Mouse (Mus musculus): Measurements from ENCODE around the gene Plekho2.

Plekho2 gene

DNA sequence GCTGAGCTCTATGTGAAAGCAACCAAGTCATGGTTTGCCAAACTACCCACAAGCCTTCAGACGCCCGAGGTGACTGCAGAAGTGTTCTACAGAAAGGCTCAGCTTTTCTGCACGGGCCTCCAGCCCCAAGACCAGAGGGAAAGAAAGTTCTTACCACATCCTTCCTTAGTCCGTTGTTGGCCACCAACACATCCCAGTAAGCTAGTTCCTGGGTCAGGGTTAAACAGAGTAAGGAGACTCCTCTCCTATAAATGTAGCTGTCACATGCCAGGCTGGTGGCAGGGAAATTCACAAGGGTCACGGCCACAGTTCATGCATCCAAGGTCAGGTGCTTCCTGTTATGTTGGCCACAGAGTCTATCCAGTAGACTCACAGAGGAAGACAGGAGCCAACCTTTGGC is 27.7 kb downstream of the Plekho2 start:
- DNase-seq, result no peak

DNA sequence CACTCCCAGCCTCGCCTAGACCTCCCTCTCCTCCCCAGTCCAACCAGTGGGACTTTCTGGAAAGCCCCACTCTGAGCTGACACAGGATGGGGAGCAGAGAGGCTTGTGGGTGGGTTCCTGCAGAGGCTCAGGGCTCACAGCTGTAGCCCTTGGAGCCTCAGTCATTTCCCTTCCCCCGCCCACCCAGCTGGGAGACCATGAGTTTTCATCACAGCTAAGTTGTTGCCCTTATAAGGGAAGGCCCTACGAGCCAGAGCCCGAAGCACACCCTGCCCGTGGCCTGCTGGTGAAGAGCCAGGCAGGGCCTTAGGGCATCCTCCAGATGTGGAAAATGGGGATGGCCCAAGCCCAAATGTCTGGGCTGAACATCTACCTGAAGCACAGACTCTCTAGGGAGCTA is 28.8 kb downstream of the Plekho2 start:
- DNase-seq, result no peak

DNA sequence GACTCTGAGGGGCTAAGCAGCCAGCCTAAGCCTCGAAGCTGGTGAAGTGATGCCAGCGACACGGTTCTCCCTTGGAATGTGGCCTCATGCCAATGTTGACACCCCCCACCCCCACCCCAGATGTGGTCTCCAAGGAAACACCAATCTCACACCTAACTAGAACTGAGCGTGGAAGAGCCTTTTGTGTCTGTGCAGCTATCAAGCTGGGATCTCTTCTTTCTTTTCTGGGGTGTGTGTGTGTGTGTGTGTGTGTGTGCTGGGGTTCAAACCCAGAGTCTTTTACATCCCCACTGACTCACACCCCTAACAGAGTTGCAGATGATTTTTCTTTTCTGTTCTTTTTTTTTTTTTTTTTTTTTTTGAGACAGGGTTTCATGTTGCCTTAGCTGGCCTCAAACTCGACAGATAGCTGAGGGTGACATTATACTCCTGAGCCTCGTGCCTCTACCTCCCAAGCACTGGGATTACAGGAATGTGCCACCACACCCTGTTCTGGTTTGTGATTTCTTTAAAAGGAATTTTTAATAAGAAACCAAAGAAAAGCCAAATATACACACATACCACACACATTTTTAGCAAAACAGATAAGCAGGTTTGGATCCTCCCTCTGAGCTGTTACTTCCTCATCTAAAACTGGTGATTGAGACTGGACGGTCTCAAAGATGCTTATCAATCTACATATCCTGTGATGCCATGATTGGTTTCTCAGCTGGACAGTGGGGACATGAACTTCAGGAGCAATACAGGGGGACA is 29.6 kb downstream of the Plekho2 start:
- DNase-seq, result no peak

DNA sequence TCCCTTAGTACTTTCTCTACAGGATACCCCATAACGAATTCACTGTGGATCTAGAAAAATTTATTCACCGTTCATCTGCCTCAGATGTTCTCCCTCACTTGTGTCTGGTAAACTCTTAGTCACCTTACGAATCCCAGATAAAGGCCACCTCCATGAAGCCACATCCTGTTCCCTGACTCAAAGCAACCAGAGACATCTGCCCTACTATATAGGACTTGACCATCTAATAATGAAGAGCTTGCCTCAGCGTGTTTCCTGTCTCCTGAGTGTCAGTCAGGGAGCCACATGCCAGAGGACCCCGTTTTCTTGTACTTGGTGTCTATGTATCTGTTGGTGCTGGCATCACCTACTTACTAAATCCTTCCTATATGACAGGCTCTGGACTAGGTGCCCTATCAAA is 30.2 kb downstream of the Plekho2 start:
- DNase-seq, result no peak

DNA sequence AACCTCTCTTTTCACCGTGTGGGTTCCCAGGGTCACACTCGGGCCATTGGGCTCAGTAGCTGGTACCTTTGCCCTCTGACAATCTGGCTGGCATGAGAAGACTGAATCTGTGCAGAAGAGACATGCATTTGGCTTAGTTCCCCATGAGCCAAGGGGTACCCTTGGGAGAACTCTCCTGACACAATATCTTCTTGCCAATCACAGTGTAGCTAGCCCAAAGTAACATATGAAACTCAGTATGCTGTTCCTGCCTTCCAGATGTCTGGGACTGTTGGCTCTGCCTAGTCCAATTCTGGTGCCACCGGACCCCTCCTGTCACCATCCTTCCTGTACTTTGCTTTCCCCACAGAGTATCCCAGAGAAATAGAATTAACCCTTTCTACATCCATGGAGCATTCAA is 30.7 kb downstream of the Plekho2 start:
- no peak for DNase-seq

DNA sequence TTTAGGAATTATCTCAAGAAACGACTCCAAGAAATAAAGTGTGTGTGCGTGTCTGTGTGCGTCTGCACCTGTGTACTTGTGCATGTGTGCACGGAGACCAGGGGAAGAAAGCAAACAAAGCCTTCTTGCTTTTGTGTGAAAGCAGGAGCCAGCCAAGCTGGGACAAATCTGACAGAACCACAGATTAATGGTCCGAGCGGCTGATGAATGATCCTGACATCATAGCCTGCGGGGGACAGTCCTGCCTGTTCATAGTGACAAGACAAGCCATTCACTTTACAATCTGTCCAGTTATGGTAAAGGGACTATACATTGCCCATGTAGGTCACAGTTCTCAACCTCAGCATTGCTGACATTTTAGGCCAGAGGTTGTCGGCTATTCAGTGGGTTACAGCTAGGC is 31.5 kb downstream of the Plekho2 start:
- DNase-seq, result no peak

DNA sequence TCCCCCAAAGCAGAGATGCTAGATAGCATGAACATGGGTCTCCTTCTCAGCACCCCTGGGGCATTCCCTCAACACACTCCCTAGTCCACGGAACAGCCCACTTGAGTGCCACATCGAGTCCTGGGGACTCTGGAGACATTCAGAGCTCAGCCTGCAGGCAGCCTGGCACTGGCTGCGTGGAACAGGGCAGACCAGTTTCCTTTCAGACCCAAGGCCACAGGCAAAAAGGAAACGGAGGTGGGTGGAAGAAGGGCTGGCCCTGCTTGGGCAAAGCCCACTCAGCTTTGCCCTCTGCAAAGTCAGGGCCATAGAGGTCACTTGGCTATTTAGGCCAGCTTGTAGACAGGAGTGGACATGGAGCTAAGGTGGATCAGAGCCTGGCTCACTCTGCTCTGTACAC is 32.0 kb downstream of the Plekho2 start:
- no peak for DNase-seq

DNA sequence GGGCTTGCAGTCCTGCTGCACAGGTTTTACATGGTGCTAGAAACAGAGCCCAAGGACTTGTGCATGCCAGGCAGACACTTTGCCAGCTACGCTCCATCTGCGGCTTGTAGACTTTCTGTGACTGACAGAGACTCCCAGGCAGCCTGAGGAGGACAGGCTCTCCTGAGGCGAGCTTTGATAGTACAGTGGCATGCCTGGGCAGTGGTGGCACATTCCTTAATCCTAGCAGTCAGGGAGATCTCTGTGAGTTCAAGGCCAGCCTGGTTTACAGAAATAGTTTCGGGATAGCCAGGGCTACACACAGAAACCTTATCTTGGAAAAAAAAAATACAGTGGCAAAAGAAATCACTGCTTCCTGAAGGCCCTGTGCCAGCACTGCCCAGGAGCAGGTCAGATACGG is 32.7 kb downstream of the Plekho2 start:
- DNase-seq, result no peak

DNA sequence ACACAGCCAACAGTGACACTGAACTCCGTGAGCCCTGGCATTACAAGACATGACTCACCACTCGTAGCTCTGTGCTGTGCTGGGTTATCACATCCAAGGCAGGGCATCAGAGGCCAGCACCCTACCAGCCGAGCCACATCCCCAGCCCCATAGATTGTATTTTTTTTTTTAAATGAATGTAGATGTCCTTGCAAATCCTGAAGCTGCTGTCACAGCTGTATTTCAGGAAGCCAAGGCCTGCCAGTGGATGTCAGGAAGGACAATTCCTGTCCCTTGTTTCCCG is 33.5 kb downstream of the Plekho2 start:
- DNase-seq, result no peak

DNA sequence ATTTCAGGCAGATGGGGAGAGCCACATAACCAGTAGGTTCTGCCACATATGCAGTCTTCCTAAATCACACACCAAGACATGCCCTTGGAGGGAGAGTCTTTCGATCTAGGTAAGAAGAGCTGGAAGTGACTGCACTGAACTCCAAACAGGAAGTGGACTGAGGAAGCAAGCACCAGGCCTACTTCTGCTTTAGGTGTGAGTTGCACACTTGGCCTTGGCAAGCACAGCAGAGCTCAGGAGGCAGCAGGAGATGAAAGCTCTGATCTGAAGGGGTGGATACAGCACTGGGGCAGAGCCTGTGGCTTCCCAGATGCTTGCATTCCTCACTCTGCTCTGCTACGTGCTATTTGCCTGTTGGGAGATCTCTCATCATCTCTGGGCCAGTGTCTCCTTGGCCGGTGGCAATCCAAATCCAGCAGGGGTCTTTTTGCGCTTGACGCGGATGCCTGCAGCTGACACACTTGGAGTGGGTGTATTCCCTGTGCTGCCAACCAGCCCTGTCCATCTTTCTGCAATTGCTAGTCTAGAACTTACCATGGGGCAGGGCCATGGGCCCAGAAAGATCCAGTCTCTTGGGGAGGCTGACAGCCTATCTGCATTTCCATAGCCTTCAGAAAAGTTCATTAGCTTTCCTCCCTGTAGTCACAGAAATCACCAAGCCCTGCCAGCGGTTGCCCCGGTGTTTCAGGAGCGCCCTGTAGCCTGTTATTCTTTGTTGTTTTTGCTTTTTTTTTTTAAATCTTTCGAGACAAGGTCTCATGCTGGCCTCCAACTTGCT is 34.0 kb downstream of the Plekho2 start:
- DNase-seq, result no peak

DNA sequence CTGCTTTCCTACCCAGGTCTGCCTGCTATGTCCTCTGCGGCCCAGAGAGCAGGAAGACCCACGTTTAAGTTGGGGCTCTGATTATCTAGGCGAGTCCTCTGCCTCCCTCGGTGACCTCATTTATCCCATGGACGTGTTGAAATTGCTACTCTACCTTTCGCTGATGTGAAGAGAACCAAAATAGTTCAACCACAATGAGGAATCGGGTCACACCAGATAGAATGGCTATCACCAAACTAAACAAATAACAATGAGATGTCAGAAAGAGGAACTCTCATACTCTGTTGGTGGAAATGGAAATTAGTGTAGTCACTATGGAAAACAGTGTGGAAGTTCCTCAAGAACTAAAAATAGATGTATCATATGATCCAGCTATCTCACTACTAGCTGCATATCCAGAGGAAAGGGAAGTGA is 37.7 kb downstream of the Plekho2 start:
- DNase-seq, result no peak

DNA sequence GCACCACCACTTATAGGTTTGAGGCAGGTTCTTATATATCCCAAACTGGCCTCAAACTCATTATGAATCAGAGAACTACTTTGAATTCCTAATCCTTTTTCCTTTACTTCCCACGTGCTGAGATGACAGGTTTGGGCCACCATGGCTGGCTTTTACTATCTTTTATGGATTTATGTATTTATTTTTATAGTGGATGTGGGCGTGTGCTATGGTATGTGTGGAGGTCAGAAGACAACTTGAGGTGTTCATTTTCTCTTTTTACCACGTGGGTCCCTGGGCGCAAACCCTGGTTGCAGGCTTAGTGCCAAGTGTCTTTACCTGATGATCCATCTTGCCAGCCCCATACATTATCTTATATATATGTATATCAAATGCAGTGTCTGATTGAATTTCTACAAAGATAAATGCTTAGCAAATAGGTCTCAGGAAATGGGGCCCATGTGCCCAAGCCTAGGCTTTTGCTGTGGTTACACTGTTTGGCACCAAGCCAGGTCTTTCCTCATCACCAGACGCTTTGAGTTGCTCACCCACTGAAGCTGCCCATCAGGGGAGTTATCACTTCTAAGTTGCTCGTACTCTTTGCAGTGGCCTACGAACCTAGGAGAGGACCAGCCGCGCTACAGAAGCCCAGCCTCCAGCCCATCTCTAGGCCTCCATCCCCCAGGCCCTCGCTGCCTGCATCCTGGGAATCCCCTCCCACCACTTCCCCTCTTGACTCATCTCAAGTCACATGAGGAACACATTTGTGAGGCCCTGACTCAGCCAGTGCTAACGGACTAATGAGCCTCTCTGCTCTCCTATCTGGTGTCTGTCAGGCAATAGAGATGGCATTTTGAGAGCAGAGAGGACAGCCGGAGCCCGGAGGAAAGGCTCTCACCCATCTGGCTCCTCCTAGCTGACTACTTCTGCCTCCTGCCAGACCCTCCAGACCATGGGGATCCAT is 38.4 kb downstream of the Plekho2 start:
- DNase-seq, result peak in 1 of 2 experiments; percentile 53

DNA sequence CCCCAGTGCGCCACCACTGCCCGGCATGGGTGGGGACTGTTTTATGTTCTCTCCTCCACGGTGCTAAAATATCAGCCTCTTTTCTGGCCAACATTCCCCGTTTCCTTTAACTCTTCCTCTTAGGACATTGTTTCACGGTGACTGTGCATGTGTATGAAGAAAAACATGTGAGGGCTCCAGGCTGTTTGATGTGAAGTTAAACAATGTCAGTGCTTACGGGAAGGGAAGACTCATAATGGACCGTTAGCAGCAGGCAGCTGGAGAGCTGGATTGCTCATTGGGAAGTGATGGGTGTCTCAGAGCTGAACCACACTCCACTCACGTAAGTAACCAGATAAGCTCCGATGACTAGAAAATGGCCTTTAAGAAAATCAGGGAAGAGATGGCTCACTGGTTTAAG is 40.1 kb downstream of the Plekho2 start:
- DNase-seq, result no peak

DNA sequence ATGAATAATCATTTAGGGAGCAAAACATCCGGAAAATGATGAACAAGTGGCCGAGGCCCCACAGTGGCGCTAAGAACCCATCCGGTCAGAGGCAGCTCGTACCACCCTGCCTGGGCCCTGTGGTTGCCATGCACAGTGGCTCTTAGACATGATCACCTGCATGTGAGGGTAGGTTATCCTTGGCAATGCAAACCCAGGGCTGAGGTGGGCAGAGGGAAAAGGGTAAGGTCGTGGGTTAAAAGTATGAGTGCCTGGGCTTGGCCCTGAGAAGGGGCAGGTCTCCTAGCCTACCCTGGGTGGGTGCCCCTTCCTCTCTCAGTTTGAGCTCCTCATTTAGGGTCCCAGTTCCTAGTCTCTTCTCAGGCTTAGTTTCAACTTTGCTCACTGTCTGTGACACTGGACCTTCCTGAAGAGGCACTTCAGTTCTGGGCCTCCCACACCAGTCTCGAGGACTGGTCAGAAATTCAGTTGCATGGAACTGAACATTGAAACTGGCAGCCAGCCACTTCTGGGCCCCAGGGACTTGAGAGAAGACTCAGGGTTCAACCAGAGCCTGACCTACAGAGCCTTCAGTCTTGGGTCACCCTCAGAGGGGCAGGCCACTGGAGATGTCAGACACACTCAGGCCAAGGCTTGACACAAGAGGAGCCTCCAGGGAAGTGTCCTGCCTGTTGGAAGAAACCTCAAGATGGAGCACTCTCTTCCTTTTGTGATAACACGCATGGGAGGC is 41.8 kb downstream of the Plekho2 start:
- no peak for DNase-seq

DNA sequence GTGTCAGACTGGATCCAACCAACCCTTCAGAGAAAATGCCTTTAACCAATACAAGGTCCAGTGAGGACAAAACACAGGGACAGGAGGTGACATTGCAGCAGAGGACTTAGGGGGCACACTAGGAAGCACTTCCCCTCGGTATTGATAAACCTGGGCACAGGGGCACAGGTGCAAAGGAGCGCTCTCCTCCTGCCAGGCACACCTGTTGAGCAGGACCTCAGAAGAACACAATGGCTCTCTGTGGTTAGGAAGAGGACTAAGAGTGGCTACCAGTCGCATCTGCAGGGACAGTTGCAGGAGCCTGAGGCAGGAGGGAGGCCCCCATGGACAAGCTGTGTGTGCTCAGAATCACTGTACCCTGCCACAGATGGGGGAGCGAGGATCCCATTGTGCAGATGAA is 43.3 kb downstream of the Plekho2 start:
- DNase-seq, result no peak

DNA sequence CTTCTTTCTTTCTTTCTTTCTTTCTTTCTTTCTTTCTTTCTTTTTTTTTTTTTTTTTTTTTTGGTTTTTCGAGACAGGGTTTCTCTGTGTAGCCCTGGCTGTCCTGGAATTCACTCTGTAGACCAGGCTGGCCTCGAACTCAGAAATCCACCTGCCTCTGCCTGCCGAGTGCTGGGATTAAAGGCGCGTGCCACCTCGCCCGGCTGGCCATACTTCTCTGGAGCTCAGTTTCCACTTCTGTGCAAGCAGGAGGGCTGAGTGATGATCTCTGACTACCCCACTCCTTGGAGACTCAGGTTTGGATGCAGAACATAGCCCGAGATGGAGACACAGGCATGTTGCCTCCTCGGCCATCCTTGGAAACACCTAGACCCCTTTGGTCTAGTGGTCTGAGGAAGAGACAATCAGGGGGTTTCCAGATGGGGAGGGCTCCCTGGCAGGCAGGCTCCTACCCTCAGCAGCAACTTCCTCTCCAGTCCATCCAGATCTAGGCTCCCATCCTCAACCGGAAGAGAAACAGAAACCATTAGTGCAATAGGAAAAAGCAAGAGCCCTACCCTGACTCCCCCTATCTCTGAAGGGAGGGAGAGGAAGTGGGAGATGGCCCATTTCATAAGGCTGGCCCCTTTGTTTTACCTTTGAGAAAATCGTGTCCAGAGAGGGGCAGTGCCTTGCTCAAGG is 43.9 kb downstream of the Plekho2 start:
- no peak for DNase-seq

DNA sequence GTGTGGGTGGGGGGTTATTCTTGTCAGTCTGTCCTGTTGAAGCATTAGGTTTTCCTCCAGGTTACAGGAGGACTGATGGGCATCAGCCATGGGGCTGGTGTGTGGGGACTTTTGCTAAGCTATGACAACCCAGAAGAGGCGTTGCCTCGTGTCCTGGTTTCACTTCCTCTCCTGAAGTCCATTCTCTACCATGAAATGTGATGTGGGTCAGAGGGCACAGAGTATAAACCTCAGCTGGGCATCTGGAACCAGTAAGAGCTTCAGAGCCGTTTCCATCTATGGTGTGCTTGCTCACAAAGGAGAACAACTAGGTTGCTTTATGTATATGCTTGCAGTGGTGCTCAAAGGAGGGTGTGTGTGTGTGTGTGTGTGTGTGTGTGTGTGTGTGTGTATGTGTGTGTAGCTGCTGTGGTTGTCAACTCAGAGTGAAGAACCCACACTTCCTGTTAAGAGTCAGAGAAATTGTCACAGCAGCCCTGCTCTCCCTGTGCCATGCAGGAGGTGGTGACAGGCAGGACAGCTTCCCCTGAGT is 44.6 kb downstream of the Plekho2 start:
- no peak for DNase-seq

DNA sequence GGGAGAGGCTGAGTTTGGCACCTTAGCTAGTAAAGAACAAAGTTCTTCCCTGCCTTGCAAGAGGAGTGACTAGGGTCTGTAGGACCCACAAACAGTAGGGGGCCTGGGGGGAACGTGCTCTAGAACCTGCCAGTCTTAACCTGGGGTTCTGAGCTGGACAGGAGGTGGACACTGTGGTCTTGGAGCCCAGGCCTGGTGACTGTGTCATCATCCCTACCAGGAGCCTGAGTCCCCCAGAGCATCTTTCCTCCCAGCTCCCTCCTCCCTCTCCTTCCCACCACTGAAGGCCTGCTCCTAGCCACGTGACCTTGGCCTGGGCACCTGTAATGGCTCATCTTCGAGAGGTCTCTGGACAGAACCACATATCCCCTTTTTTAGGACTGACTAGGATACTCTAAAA is 45.7 kb downstream of the Plekho2 start:
- no peak for DNase-seq

DNA sequence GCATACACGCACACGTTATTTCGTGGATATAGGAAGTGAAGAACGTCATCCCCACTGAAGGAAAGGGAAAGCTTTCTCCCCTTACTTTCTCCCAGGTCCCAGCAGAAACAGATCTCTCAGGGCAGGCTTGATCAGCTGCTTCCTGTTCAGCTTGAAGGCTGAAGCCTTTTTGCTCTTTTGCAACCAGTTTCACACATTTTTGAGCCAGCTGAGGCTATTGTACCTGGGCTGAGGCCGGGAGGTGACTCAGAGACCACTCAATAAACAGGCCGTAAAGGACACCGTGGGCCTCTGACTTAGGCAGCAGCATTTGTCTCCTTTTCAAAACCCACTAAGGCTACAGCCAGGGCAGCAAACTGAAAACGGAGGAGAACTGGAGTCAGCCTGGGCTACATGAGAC is 46.9 kb downstream of the Plekho2 start:
- no peak for DNase-seq

DNA sequence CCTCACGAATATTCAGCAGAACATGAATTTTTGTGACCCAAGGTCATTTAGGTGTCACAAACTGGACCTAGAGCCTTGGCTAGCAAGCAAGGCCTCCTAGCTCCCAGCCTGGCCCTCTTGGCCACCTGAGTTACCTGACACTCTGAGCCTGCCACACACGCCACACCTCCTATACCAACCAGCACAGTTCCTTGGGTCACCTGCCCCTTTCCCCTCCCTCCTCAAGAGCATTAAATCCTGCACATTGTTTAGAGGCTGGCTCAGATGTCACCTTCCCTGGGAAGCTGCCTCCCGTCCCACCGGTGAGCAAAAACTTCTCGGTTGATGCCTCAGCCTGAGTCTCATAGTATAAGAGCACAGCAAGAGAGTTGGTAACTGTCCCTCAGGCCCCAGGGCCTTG is 48.6 kb downstream of the Plekho2 start:
- DNase-seq, result no peak

DNA sequence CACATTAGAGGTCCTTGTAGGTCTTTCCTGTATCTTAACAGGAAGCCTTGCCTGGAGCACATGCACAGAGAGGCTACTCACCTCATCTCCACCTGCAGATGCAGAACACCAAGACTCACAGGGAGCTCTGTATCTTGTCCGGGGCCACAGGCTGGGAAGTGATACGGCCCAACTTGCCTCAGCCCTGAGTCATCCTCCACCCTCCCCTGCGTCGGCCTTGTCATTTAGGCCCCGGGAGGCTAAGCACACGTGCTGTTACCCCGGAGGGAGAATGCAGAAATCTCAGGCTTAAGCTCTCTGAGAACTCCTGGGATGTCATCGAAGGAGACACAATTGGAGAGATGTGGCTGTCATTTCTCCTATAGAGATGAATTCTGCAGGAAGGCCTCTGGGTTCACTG is 50.2 kb downstream of the Plekho2 start:
- no peak for DNase-seq

DNA sequence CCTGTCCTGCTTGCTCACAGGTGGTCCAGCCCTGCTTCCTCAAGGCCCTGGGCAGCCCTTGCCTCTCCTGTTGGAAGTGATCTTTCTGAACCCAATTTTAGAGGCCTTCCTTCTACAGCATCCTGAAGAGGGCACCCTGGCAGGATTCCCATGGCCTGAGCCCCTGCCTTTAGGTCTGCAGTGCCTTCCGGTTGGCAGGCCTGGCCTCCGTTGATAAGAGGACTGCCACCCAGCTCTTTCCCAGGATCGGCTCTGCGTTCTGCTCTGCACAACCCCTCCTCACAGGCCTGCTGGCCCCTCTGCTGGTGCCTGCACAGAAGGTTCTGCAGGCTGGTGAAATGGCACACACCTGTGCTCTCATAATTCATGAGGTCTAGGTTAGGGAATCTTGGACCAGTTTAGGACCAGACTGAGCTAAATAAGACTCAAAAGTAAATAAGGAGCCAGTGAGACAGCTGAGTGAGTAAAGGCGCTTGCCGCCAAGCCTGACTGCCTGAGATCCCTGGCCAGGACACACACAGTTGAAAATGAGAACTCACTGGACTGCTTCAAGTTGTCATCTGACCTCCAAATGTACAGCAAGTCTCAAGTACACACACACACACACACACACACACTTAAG is 51.3 kb downstream of the Plekho2 start:
- DNase-seq, result no peak
